Mouse (Mus musculus): ENCODE data around the gene Apobec2. TPM values are rescaled to one million over a fixed set of nuclear protein-coding genes. Genes with fewer than 3 reads are reported as not detected.

The Apobec2 gene
- polyA plus RNA-seq, 1 experiment from 2014 or later = 0.93 TPM

- H3K4me3 ChIP-seq (replicated peaks; ENCODE audit: low read depth, low read length) = no peak overlapping the region
- 34% methylated on average over 7 of the region's 7 CpGs for WGBS
- H3K4me2 ChIP-seq (ENCODE audit: low read length) = no peak overlapping the region
- no peaks in the 10 kb centered on the region for H3K36me3 ChIP-seq (ENCODE audit: insufficient read depth, low read length)
- H3K27ac ChIP-seq = 0 out of 2 replicates have a peak overlapping the region, but pooled peaks have one; percentile 37
- H3K27me3 ChIP-seq (ENCODE audit: insufficient read depth, low read length) = no peaks in the 10 kb centered on the region
- H3K4me1 ChIP-seq (replicated peaks; ENCODE audit: insufficient read depth, low read length) = peaks cover 1% of the 10 kb centered on the region; the same call in 1 of the 2 replicates
- peak; percentile 44; the same call in 1 of the 2 replicates for TF ChIP-seq CTCF (IDR thresholded peaks at IDR 0.05; ENCODE audit: low read depth)
- H3K9ac ChIP-seq (ENCODE audit: low read depth, low read length) = no peak overlapping the region
- no peaks in the 10 kb centered on the region for H3K9me3 ChIP-seq (replicated peaks; ENCODE audit: low read length)
- ATAC-seq (replicated peaks; ENCODE audit: low FRiP score, low read depth) (peak; percentile 41), DNase-seq (ENCODE audit: low spot score) (peak; percentile 66)
These were observed 10.2 kb upstream of the Apobec2 start for GRCm38 (mm10) chr17:48442745-48443457.

GRCm38 (mm10) chr17:48437421-48437911 is 4.7 kb upstream of the Apobec2 start:
- Histone ChIP-seq H3K9me3 (replicated peaks; ENCODE audit: low read length) (no peaks in the 10 kb centered on the region), H3K27ac (peak overlapping the region; percentile 92), H3K4me2 (ENCODE audit: low read length) (no peak overlapping the region), H3K27me3 (ENCODE audit: insufficient read depth, low read length) (no peaks in the 10 kb centered on the region), H3K4me3 (replicated peaks; ENCODE audit: low read depth, low read length) (no peak overlapping the region), H3K4me1 (replicated peaks; ENCODE audit: insufficient read depth, low read length) (peaks cover 12% of the 10 kb centered on the region), H3K36me3 (ENCODE audit: insufficient read depth, low read length) (no peaks in the 10 kb centered on the region), H3K9ac (ENCODE audit: low read depth, low read length) (0 out of 2 replicates have a peak overlapping the region, but pooled peaks have one; percentile 13)
- 19% methylated on average over 7 of the region's 7 CpGs for WGBS
- DNase-seq (ENCODE audit: low spot score) (peak; percentile 91), ATAC-seq (replicated peaks; ENCODE audit: low FRiP score, low read depth) (peak; percentile 83)
- peak; percentile 70 for TF ChIP-seq CTCF (IDR thresholded peaks at IDR 0.05; ENCODE audit: low read depth)

- WGBS = 18% methylated on average over 1 of the region's 1 CpGs
- Histone ChIP-seq H3K4me1 (replicated peaks; ENCODE audit: insufficient read depth, low read length) (peaks cover 12% of the 10 kb centered on the region), H3K4me2 (ENCODE audit: low read length) (no peak overlapping the region), H3K4me3 (replicated peaks; ENCODE audit: low read depth, low read length) (no peak overlapping the region), H3K36me3 (ENCODE audit: insufficient read depth, low read length) (no peaks in the 10 kb centered on the region), H3K9ac (ENCODE audit: low read depth, low read length) (no peak overlapping the region), H3K27ac (peak overlapping the region; percentile 92), H3K27me3 (ENCODE audit: insufficient read depth, low read length) (no peaks in the 10 kb centered on the region), H3K9me3 (replicated peaks; ENCODE audit: low read length) (no peaks in the 10 kb centered on the region)
- TF ChIP-seq CTCF (IDR thresholded peaks at IDR 0.05; ENCODE audit: low read depth) = no peak
- ATAC-seq (replicated peaks; ENCODE audit: low FRiP score, low read depth) (peak; percentile 43), DNase-seq (ENCODE audit: low spot score) (peak; percentile 76)
These were observed 3.8 kb upstream of the Apobec2 start for GRCm38 (mm10) chr17:48436487-48436886.

GRCm38 (mm10) chr17:48434479-48434878 is 1.7 kb upstream of the Apobec2 start:
- Histone ChIP-seq H3K27ac (no peak overlapping the region), H3K4me3 (replicated peaks; ENCODE audit: low read depth, low read length) (no peak overlapping the region), H3K4me1 (replicated peaks; ENCODE audit: insufficient read depth, low read length) (peaks cover 22% of the 10 kb centered on the region), H3K9ac (ENCODE audit: low read depth, low read length) (no peak overlapping the region), H3K27me3 (ENCODE audit: insufficient read depth, low read length) (no peaks in the 10 kb centered on the region), H3K4me2 (ENCODE audit: low read length) (no peak overlapping the region), H3K36me3 (ENCODE audit: insufficient read depth, low read length) (no peaks in the 10 kb centered on the region), H3K9me3 (replicated peaks; ENCODE audit: low read length) (no peaks in the 10 kb centered on the region)
- DNase-seq (ENCODE audit: low spot score) = no peak
- 83% methylated on average over 5 of the region's 5 CpGs for WGBS
- no peak for ATAC-seq (replicated peaks; ENCODE audit: low FRiP score, low read depth)
- TF ChIP-seq CTCF (IDR thresholded peaks at IDR 0.05; ENCODE audit: low read depth) = no peak

- H3K4me2 ChIP-seq (ENCODE audit: low read length) = no peak overlapping the region
- H3K9me3 ChIP-seq (replicated peaks; ENCODE audit: low read length) = no peaks in the 10 kb centered on the region
- H3K27ac ChIP-seq = no peak overlapping the region
- no peak overlapping the region for H3K4me3 ChIP-seq (replicated peaks; ENCODE audit: low read depth, low read length)
- DNase-seq (ENCODE audit: low spot score) (no peak), ATAC-seq (replicated peaks; ENCODE audit: low FRiP score, low read depth) (no peak)
- H3K4me1 ChIP-seq (replicated peaks; ENCODE audit: insufficient read depth, low read length) = peaks cover 22% of the 10 kb centered on the region
- H3K9ac ChIP-seq (ENCODE audit: low read depth, low read length) = no peak overlapping the region
- peak; percentile 48; the same call in 1 of the 2 replicates for TF ChIP-seq CTCF (IDR thresholded peaks at IDR 0.05; ENCODE audit: low read depth)
- H3K27me3 ChIP-seq (ENCODE audit: insufficient read depth, low read length) = no peaks in the 10 kb centered on the region
- H3K36me3 ChIP-seq (ENCODE audit: insufficient read depth, low read length) = no peaks in the 10 kb centered on the region
- 53% methylated on average over 6 of the region's 6 CpGs for WGBS
These were observed 1.1 kb upstream of the Apobec2 start for GRCm38 (mm10) chr17:48433689-48434330.

GRCm38 (mm10) chr17:48433006-48433655 is 401 bp upstream of the Apobec2 start:
- H3K4me2 ChIP-seq (ENCODE audit: low read length) = no peak overlapping the region
- 84% methylated on average over 20 of the region's 20 CpGs for WGBS
- H3K27me3 ChIP-seq (ENCODE audit: insufficient read depth, low read length) = no peaks in the 10 kb centered on the region
- DNase-seq (ENCODE audit: low spot score) = no peak
- H3K4me3 ChIP-seq (replicated peaks; ENCODE audit: low read depth, low read length) = no peak overlapping the region
- no peaks in the 10 kb centered on the region for H3K36me3 ChIP-seq (ENCODE audit: insufficient read depth, low read length)
- TF ChIP-seq CTCF (IDR thresholded peaks at IDR 0.05; ENCODE audit: low read depth) = no peak
- no peak overlapping the region for H3K9ac ChIP-seq (ENCODE audit: low read depth, low read length)
- peaks cover 24% of the 10 kb centered on the region for H3K4me1 ChIP-seq (replicated peaks; ENCODE audit: insufficient read depth, low read length)
- H3K27ac ChIP-seq = no peak overlapping the region
- no peak for ATAC-seq (replicated peaks; ENCODE audit: low FRiP score, low read depth)
- H3K9me3 ChIP-seq (replicated peaks; ENCODE audit: low read length) = no peaks in the 10 kb centered on the region
